Mouse (Mus musculus) olfactory bulb, adult 2 months (tissue): ENCODE results near the gene Ppp6r1.

Experiments
- CTCF ChIP-seq: fragments of 200-500 bp; IDR thresholded peaks from 2 replicates; pipeline ENCODE4 v1.5.1; 2012; ENCODE audit warnings: low read depth, mild to moderate bottlenecking, low read length, moderate library complexity; ENCODE audit not compliant: insufficient read depth
- POLR2A ChIP-seq: fragments of 200-500 bp; IDR thresholded peaks from 2 replicates; pipeline ENCODE4 v1.6.1; 2012; ENCODE audit warnings: mild to moderate bottlenecking, low read depth, low read length, moderate library complexity; ENCODE audit not compliant: insufficient read depth

DNA sequence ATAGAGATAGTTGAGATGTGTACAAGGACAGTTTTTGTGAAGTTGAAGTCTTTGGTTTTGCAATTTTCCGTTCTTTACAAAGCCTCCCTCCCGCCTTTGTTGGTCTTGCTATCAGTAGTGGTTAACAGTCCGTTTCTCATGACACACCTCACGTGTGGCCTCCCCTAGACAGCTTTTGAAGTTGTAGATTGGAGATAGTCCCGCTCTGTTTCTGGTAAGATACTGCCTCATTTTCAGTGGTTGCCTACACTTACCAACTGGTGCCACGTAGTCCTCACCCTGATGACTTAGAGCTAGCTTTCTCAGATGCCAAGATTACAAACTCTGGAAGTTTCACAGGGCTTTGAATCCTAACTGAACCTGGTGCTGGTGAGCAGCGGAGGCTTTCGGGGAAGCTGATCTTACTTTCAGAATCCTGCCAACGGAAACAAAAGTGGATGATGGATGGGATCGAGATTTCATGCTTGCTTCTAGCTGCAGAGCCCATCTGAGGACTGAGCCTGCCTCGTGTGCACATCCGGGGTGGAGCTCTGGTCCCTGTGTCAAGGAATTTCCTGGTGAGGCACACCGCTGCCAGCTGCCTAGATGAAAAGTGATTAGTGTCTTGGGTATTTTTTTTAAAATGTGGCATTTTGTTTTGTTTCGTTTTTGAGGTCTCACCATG is 44.9 kb downstream of the Ppp6r1 start:
- TF ChIP-seq CTCF (no peak), POLR2A (no peak)
